Mouse (Mus musculus): Measurements from ENCODE around the gene Gm42421. TPM values are rescaled to one million over a fixed set of nuclear protein-coding genes. Genes with fewer than 3 reads are reported as not detected.

The Gm42421 gene
- polyA plus RNA-seq, 1 experiment from 2014 or later: 1.0 TPM

GRCm38 (mm10) chr5:143948361-143948760 is 20.4 kb downstream of the Gm42421 start:
- DNase-seq (ENCODE audit: low spot score): no peak
- Histone ChIP-seq H3K4me3 (no peak overlapping the region), H3K27me3 (replicated peaks; ENCODE audit: low read depth, poor library complexity, severe bottlenecking) (no peaks in the 10 kb centered on the region), H3K4me1 (no peaks in the 10 kb centered on the region), H3K27ac (replicated peaks) (no peak overlapping the region), H3K9me3 (no peaks in the 10 kb centered on the region), H3K36me3 (replicated peaks) (no peaks in the 10 kb centered on the region)
- 89% methylated on average over 12 of the region's 12 CpGs for WGBS

- WGBS: 42% methylated on average over 5 of the region's 5 CpGs
- H3K4me3 ChIP-seq: no peak overlapping the region
- no peaks in the 10 kb centered on the region for H3K27me3 ChIP-seq (replicated peaks; ENCODE audit: low read depth, poor library complexity, severe bottlenecking)
- H3K9me3 ChIP-seq: no peaks in the 10 kb centered on the region
- no peak for DNase-seq (ENCODE audit: low spot score)
- no peak overlapping the region for H3K27ac ChIP-seq (replicated peaks)
- no peaks in the 10 kb centered on the region for H3K36me3 ChIP-seq (replicated peaks)
- no peaks in the 10 kb centered on the region for H3K4me1 ChIP-seq
These were observed 22.0 kb downstream of the Gm42421 start for GRCm38 (mm10) chr5:143950016-143950415.

GRCm38 (mm10) chr5:143957101-143957500 is 29.1 kb downstream of the Gm42421 start:
- Histone ChIP-seq H3K36me3 (replicated peaks) (no peaks in the 10 kb centered on the region), H3K9me3 (peaks cover 3% of the 10 kb centered on the region), H3K27me3 (replicated peaks; ENCODE audit: low read depth, poor library complexity, severe bottlenecking) (no peaks in the 10 kb centered on the region), H3K4me3 (no peak overlapping the region), H3K27ac (replicated peaks) (no peak overlapping the region), H3K4me1 (no peaks in the 10 kb centered on the region)
- 91% methylated on average over 6 of the region's 6 CpGs for WGBS
- DNase-seq (ENCODE audit: low spot score): no peak

GRCm38 (mm10) chr5:143959551-143959950 is 31.6 kb downstream of the Gm42421 start:
- Histone ChIP-seq H3K27ac (replicated peaks) (no peak overlapping the region), H3K4me1 (no peaks in the 10 kb centered on the region), H3K36me3 (replicated peaks) (no peaks in the 10 kb centered on the region), H3K27me3 (replicated peaks; ENCODE audit: low read depth, poor library complexity, severe bottlenecking) (no peaks in the 10 kb centered on the region), H3K4me3 (no peak overlapping the region), H3K9me3 (peaks cover 3% of the 10 kb centered on the region)
- DNase-seq (ENCODE audit: low spot score): no peak
- 95% methylated on average over 11 of the region's 11 CpGs for WGBS

- Histone ChIP-seq H3K9me3 (peaks cover 3% of the 10 kb centered on the region), H3K4me1 (no peaks in the 10 kb centered on the region), H3K36me3 (replicated peaks) (no peaks in the 10 kb centered on the region), H3K27ac (replicated peaks) (no peak overlapping the region), H3K4me3 (no peak overlapping the region), H3K27me3 (replicated peaks; ENCODE audit: low read depth, poor library complexity, severe bottlenecking) (no peaks in the 10 kb centered on the region)
- no peak for DNase-seq (ENCODE audit: low spot score)
- WGBS: 84% methylated on average over 8 of the region's 8 CpGs
These were observed 33.2 kb downstream of the Gm42421 start for GRCm38 (mm10) chr5:143961176-143961575.

GRCm38 (mm10) chr5:143965586-143966345 is 37.8 kb downstream of the Gm42421 start:
- 91% methylated on average over 12 of the region's 12 CpGs for WGBS
- no peaks in the 10 kb centered on the region for H3K36me3 ChIP-seq (replicated peaks)
- H3K4me1 ChIP-seq: no peaks in the 10 kb centered on the region
- no peak for DNase-seq (ENCODE audit: low spot score)
- H3K4me3 ChIP-seq: no peak overlapping the region
- H3K27me3 ChIP-seq (replicated peaks; ENCODE audit: low read depth, poor library complexity, severe bottlenecking): no peaks in the 10 kb centered on the region
- no peaks in the 10 kb centered on the region for H3K9me3 ChIP-seq
- no peak overlapping the region for H3K27ac ChIP-seq (replicated peaks)

GRCm38 (mm10) chr5:143966671-143967070 is 38.7 kb downstream of the Gm42421 start:
- WGBS: 92% methylated on average over 12 of the region's 12 CpGs
- Histone ChIP-seq H3K4me1 (no peaks in the 10 kb centered on the region), H3K9me3 (no peaks in the 10 kb centered on the region), H3K27ac (replicated peaks) (no peak overlapping the region), H3K27me3 (replicated peaks; ENCODE audit: low read depth, poor library complexity, severe bottlenecking) (no peaks in the 10 kb centered on the region), H3K4me3 (no peak overlapping the region), H3K36me3 (replicated peaks) (no peaks in the 10 kb centered on the region)
- DNase-seq (ENCODE audit: low spot score): no peak

GRCm38 (mm10) chr5:143972628-143973027 is 44.7 kb downstream of the Gm42421 start:
- Histone ChIP-seq H3K36me3 (replicated peaks) (no peaks in the 10 kb centered on the region), H3K4me1 (no peaks in the 10 kb centered on the region), H3K9me3 (no peaks in the 10 kb centered on the region), H3K27me3 (replicated peaks; ENCODE audit: low read depth, poor library complexity, severe bottlenecking) (no peaks in the 10 kb centered on the region), H3K4me3 (no peak overlapping the region), H3K27ac (replicated peaks) (no peak overlapping the region)
- no peak for DNase-seq (ENCODE audit: low spot score)
- WGBS: 85% methylated on average over 3 of the region's 3 CpGs

- Histone ChIP-seq H3K9me3 (no peaks in the 10 kb centered on the region), H3K27ac (replicated peaks) (no peak overlapping the region), H3K4me1 (no peaks in the 10 kb centered on the region), H3K27me3 (replicated peaks; ENCODE audit: low read depth, poor library complexity, severe bottlenecking) (no peaks in the 10 kb centered on the region), H3K36me3 (replicated peaks) (no peaks in the 10 kb centered on the region), H3K4me3 (no peak overlapping the region)
- DNase-seq (ENCODE audit: low spot score): peak; percentile 85
- WGBS: 54% methylated on average over 4 of the region's 4 CpGs
These were observed 47.1 kb downstream of the Gm42421 start for GRCm38 (mm10) chr5:143974931-143975630.

GRCm38 (mm10) chr5:143975631-143975933 is 47.6 kb downstream of the Gm42421 start:
- 68% methylated on average over 2 of the region's 2 CpGs for WGBS
- no peak for DNase-seq (ENCODE audit: low spot score)
- Histone ChIP-seq H3K4me1 (peaks cover 5% of the 10 kb centered on the region), H3K36me3 (replicated peaks) (no peaks in the 10 kb centered on the region), H3K9me3 (no peaks in the 10 kb centered on the region), H3K27ac (replicated peaks) (no peak overlapping the region), H3K27me3 (replicated peaks; ENCODE audit: low read depth, poor library complexity, severe bottlenecking) (no peaks in the 10 kb centered on the region), H3K4me3 (no peak overlapping the region)

GRCm38 (mm10) chr5:143976232-143976631 is 48.3 kb downstream of the Gm42421 start:
- H3K9me3 ChIP-seq: no peaks in the 10 kb centered on the region
- no peak for DNase-seq (ENCODE audit: low spot score)
- no peaks in the 10 kb centered on the region for H3K27me3 ChIP-seq (replicated peaks; ENCODE audit: low read depth, poor library complexity, severe bottlenecking)
- H3K27ac ChIP-seq (replicated peaks): no peak overlapping the region
- H3K36me3 ChIP-seq (replicated peaks): no peaks in the 10 kb centered on the region
- peaks cover 11% of the 10 kb centered on the region for H3K4me1 ChIP-seq
- 91% methylated on average over 11 of the region's 11 CpGs for whole genome bisulfite sequencing
- no peak overlapping the region for H3K4me3 ChIP-seq

GRCm38 (mm10) chr5:143976726-143977431 is 48.9 kb downstream of the Gm42421 start:
- Histone ChIP-seq H3K27ac (replicated peaks) (no peak overlapping the region), H3K9me3 (no peaks in the 10 kb centered on the region), H3K4me1 (peaks cover 14% of the 10 kb centered on the region), H3K4me3 (no peak overlapping the region), H3K27me3 (replicated peaks; ENCODE audit: low read depth, poor library complexity, severe bottlenecking) (no peaks in the 10 kb centered on the region), H3K36me3 (replicated peaks) (no peaks in the 10 kb centered on the region)
- WGBS: 84% methylated on average over 16 of the region's 16 CpGs
- no peak for DNase-seq (ENCODE audit: low spot score)

GRCm38 (mm10) chr5:143980858-143981257 is 52.9 kb downstream of the Gm42421 start:
- WGBS: 32% methylated on average over 9 of the region's 9 CpGs
- no peaks in the 10 kb centered on the region for H3K9me3 ChIP-seq
- peaks cover 26% of the 10 kb centered on the region for H3K36me3 ChIP-seq (replicated peaks)
- H3K4me1 ChIP-seq: peaks cover 14% of the 10 kb centered on the region
- H3K4me3 ChIP-seq: no peak overlapping the region
- H3K27ac ChIP-seq (replicated peaks): peak overlapping the region; percentile 5; the same call in 1 of the 2 replicates
- no peaks in the 10 kb centered on the region for H3K27me3 ChIP-seq (replicated peaks; ENCODE audit: low read depth, poor library complexity, severe bottlenecking)
- DNase-seq (ENCODE audit: low spot score): no peak

All from embryonic facial prominence, embryonic 10.5 days (tissue).